Mouse (Mus musculus) lung, postnatal 25 days (tissue): ENCODE measurements at regions not wholly inside any gene's neighbourhood (a gene's known extent, or its start where the extent isn't known, plus 50 kb on each side); places are given as distances from the start of the nearest gene placed in this dataset.

Experiments
- DNase-seq: peaks from one replicate; pipeline ENCODE4 v3.0.0; 2022; ENCODE audit warnings: low spot score

- DNase-seq, result peak; percentile 6
These were observed 973.8 kb downstream of the Gsdmc2 start for GRCm38 (mm10) chr15:62871082-62871766.

- no peak for DNase-seq
These were observed 982.4 kb downstream of the Gsdmc2 start for GRCm38 (mm10) chr15:62862574-62862973.

- no peak for DNase-seq
These were observed 983.6 kb downstream of the Gsdmc2 start for GRCm38 (mm10) chr15:62861422-62861821.

- DNase-seq, result no peak
These were observed 995.7 kb downstream of the Gsdmc2 start for GRCm38 (mm10) chr15:62849326-62849725.

- DNase-seq, result no peak
These were observed 999.1 kb downstream of the Gsdmc2 start for GRCm38 (mm10) chr15:62845884-62846283.

- DNase-seq, result no peak
These were observed 1019.4 kb downstream of the Gsdmc2 start for GRCm38 (mm10) chr15:62825586-62825985.

- DNase-seq, result no peak
These were observed 1021.0 kb downstream of the Gsdmc2 start for GRCm38 (mm10) chr15:62823861-62824518.

- no peak for DNase-seq
These were observed 1022.7 kb downstream of the Gsdmc2 start for GRCm38 (mm10) chr15:62822305-62822704.

GRCm38 (mm10) chr15:62813093-62813492 lies 1031.9 kb downstream of the Gsdmc2 start:
- DNase-seq, result no peak

GRCm38 (mm10) chr15:62812026-62812425 lies 1033.0 kb downstream of the Gsdmc2 start:
- DNase-seq, result no peak

- DNase-seq, result no peak
These were observed 1035.7 kb downstream of the Gsdmc2 start for GRCm38 (mm10) chr15:62809320-62809719.

GRCm38 (mm10) chr15:62808087-62808808 lies 1036.7 kb downstream of the Gsdmc2 start:
- no peak for DNase-seq

GRCm38 (mm10) chr15:62807364-62807763 lies 1037.6 kb downstream of the Gsdmc2 start:
- no peak for DNase-seq

- no peak for DNase-seq
These were observed 1042.2 kb downstream of the Gsdmc2 start for GRCm38 (mm10) chr15:62802770-62803169.

GRCm38 (mm10) chr15:62798731-62799130 lies 1046.2 kb downstream of the Gsdmc2 start:
- DNase-seq, result no peak

- DNase-seq, result no peak
These were observed 1051.4 kb downstream of the Gsdmc2 start for GRCm38 (mm10) chr15:62793569-62793968.

GRCm38 (mm10) chr15:62792084-62792483 lies 1052.9 kb downstream of the Gsdmc2 start:
- DNase-seq, result no peak

- DNase-seq, result no peak
These were observed 1057.2 kb downstream of the Gsdmc2 start for GRCm38 (mm10) chr15:62787753-62788152.

- no peak for DNase-seq
These were observed 1058.7 kb downstream of the Gsdmc2 start for GRCm38 (mm10) chr15:62786315-62786714.

GRCm38 (mm10) chr15:62784456-62785139 lies 1060.4 kb downstream of the Gsdmc2 start:
- DNase-seq, result no peak

- no peak for DNase-seq
These were observed 1066.1 kb downstream of the Gsdmc2 start for GRCm38 (mm10) chr15:62778899-62779298.

- DNase-seq, result no peak
These were observed 1092.3 kb downstream of the Gsdmc2 start for GRCm38 (mm10) chr15:62752686-62753085.
